Mouse (Mus musculus): ENCODE results near the gene Actl7a.

Gene Actl7a

GRCm38 (mm10) chr4:56767861-56768284 lies 24.7 kb downstream of the Actl7a start:
- DNase-seq, result peak; percentile 8

- DNase-seq, result peak; percentile 30
Observed at GRCm38 (mm10) chr4:56768913-56769312, 25.7 kb downstream of the Actl7a start.

DNA sequence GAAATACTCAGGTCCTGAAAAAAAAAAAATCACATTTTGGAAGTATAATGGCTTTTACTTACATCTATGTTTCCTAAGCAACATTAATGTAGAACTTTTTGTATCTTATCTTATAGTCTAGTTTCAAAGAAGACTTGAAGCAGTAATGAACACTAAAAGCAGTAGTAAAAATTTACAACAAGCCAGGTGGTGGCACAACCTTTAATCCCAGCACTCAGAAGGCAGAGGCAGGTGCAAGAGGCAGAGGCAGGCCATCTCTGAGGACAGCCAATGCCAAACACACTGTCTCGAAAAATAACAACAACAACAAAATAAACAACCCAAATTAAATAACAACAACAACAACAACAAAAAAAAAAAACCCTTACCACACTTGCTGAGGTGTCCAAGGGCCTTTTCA lies 27.9 kb downstream of the Actl7a start:
- no peak for DNase-seq

DNA sequence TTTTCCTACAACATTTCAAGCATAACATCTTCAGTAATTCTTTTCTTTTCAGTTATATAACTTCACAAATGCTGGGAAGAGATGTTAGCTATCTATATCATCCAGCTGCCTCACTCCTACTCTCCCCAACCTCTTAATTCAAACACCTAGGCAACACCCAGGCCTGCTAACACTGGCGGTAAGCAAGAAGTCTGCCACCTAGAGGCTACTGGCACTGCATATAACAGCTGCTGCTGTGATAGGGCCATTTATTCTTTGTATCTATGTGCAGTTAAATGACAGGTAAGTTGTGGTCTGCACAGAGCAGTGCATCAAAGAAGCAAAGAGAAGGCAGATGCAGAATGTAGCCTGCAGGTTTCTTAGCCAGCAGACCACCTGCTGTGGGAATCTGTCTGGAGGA lies 48.2 kb downstream of the Actl7a start:
- DNase-seq, result peak; percentile 12
